Mouse (Mus musculus): ENCODE results near the gene Ctxn1. TPM values are rescaled to one million over a fixed set of nuclear protein-coding genes. Genes with fewer than 3 reads are reported as not detected.

The Ctxn1 gene
- total and polyA plus RNA-seq, 3 experiments = 0.68 to 3.2 (median 1.3) TPM

DNA sequence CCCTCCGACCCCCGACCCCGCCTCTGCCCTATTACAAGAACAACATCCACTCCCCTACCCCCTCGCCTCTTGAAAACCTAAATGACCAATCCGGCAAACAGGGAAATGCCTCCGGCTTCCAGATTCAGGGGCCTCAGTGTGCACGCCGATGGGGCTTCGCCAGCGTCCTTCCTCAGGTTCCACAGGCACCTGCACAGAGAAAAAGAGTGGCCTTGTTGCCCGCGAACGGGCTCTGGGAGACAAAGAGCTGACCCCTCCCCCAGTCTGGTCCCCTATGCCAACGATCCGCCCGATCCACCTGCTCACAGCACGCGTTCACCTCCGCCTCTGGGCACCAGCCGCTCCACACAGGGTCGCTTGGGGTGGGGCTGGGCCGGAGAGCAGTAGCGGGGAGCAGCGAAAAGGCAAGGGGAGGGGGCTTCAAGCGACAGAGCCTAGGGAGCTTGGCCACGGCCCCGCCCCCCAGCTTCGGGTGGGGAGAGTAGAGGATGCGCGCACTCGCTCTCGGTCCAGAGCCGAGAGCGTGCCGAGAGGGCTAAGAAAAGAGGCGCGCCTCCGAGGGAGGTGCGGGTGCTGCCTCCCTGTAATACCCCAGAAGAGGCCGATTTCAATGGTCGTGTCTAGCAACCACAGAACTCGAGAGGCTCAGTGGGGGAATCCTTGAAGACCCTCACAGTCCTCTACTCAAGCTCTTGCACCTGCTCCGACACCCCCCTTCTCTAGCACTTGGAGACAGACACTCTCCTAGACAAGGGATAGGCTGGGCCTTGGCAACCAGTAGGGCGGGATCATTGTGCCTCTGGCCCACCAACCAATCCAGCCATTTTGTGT, 42.1 kb downstream of the Ctxn1 start, which contains the start of gene Prr36:
Gene Prr36 (minus strand): TSS at position 669 of the 831 bp plus-strand sequence.
- DNase-seq (ENCODE audit: extremely low read depth) = no peak
- Histone ChIP-seq H3K27ac (ENCODE audit: insufficient read depth, low read depth) (no peak within 1 kb of the TSS), H3K4me2 (ENCODE audit: insufficient read depth, low read depth, poor library complexity, severe bottlenecking) (no peak within 1 kb of the TSS), H3K27me3 (replicated peaks) (no peaks in the 10 kb centered on the region), H3K79me2 (replicated peaks; ENCODE audit: control insufficient read depth, extremely low read depth, insufficient read depth, poor library complexity, severe bottlenecking) (no peaks in the 10 kb centered on the region), H3K4me3 (replicated peaks in 1 of 3; ENCODE audit: low read depth in 2 of 3, low read length in 2 of 3, poor library complexity in 1 of 3) (no peak within 1 kb of the TSS), H3K4me1 (ENCODE audit: control insufficient read depth in 1 of 2, insufficient read depth in 2 of 2) (peaks cover 7 to 19% of the 10 kb centered on the region in 2 experiments), H3K36me3 (replicated peaks in 1 of 2; ENCODE audit: control insufficient read depth in 1 of 2, insufficient read depth in 1 of 2, low read length in 1 of 2) (no peaks in the 10 kb centered on the region), H3K9ac (ENCODE audit: insufficient read depth, low read depth) (no peak within 1 kb of the TSS), H3K9me3 (replicated peaks; ENCODE audit: low read length) (no peaks in the 10 kb centered on the region)
- in situ Hi-C loops (cut with MboI; ENCODE audit: low pct_ligation_motif_present, low pct_unique_long_range_greater_than_20kb, low sequenced_read_pairs) (no loop called here), dilution Hi-C loops (cut with MboI; ENCODE audit: extremely low pct_ligation_motif_present, extremely low pct_unique_long_range_greater_than_20kb, low sequenced_read_pairs) (no loop called here)
- no peak for TF ChIP-seq UBTF (IDR thresholded peaks at IDR 0.05; ENCODE audit: low read depth, low read length)
- TF ChIP-seq MAFK (IDR thresholded peaks at IDR 0.05; ENCODE audit: insufficient replicate concordance, low read length) = no peak
- TF ChIP-seq E2F4 (IDR thresholded peaks at IDR 0.05; ENCODE audit: insufficient replicate concordance, low read depth, low read length) = no peak
- no peak for TF ChIP-seq TBP (conservative IDR thresholded peaks at IDR 0.05; ENCODE audit: low read depth, low read length)
- TF ChIP-seq ETS1 (conservative IDR thresholded peaks at IDR 0.05; ENCODE audit: low read depth, low read length) = no peak
- TF ChIP-seq HCFC1 (IDR thresholded peaks at IDR 0.05; ENCODE audit: low read depth, low read length) = no peak
- no peak for TF ChIP-seq RCOR1 (conservative IDR thresholded peaks at IDR 0.05; ENCODE audit: low read depth, low read length)
- TF ChIP-seq MAZ (IDR thresholded peaks at IDR 0.05; ENCODE audit: low read depth, low read length) = no peak
- TF ChIP-seq ZNF384 (IDR thresholded peaks at IDR 0.05; ENCODE audit: low read depth, low read length) = no peak
- no peak for TF ChIP-seq POLR2A (IDR thresholded peaks at IDR 0.05; ENCODE audit: low read depth, low read length)
- no peak for TF ChIP-seq GABPA (IDR thresholded peaks at IDR 0.05; ENCODE audit: insufficient replicate concordance, low read depth, low read length)
- no peak for TF ChIP-seq JUN (IDR thresholded peaks at IDR 0.05; ENCODE audit: insufficient read depth, low read depth, low read length)
- no peak for TF ChIP-seq NELFE (IDR thresholded peaks at IDR 0.05; ENCODE audit: low read depth, low read length)
- no peak for TF ChIP-seq JUND (conservative IDR thresholded peaks at IDR 0.05; ENCODE audit: low read depth, low read length)

DNA sequence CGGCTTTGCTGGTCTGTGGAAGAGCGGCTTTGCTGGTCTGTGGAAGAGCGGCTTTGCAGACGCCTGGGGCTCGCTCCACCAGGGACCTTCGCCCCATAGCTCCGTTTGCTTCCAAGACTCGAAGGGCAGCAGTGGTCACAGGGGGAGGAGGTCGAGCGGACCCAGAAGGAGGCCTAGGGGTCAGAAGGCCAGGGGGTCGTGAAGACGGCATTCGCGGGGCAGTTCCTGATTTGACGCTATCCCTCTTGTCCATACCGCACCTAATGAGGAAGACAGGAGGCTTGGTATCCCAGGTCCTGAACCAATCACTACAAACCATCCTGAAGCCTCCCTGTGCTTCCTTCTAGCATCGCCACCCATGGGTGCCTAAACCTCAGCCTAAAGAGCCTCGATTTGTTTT, 42.8 kb downstream of the Ctxn1 start:
- no peak overlapping the region for H3K27ac ChIP-seq (ENCODE audit: insufficient read depth, low read depth)
- H3K9ac ChIP-seq (ENCODE audit: insufficient read depth, low read depth) = no peak overlapping the region
- no peaks in the 10 kb centered on the region for H3K36me3 ChIP-seq (replicated peaks in 1 of 2; ENCODE audit: control insufficient read depth in 1 of 2, insufficient read depth in 1 of 2, low read length in 1 of 2)
- no peaks in the 10 kb centered on the region for H3K9me3 ChIP-seq (replicated peaks; ENCODE audit: low read length)
- H3K79me2 ChIP-seq (replicated peaks; ENCODE audit: control insufficient read depth, extremely low read depth, insufficient read depth, poor library complexity, severe bottlenecking) = no peaks in the 10 kb centered on the region
- no peak for DNase-seq (ENCODE audit: extremely low read depth)
- dilution Hi-C loops (cut with MboI; ENCODE audit: extremely low pct_ligation_motif_present, extremely low pct_unique_long_range_greater_than_20kb, low sequenced_read_pairs) = no loop called here
- no peak overlapping the region for H3K4me3 ChIP-seq (replicated peaks in 1 of 3; ENCODE audit: low read depth in 2 of 3, low read length in 2 of 3, poor library complexity in 1 of 3)
- peaks cover 7 to 19% of the 10 kb centered on the region in 2 experiments for H3K4me1 ChIP-seq (ENCODE audit: control insufficient read depth in 1 of 2, insufficient read depth in 2 of 2)
- no peak for TF ChIP-seq POLR2A (IDR thresholded peaks at IDR 0.05; ENCODE audit: low read depth, low read length)
- no peak for TF ChIP-seq SIN3A (IDR thresholded peaks at IDR 0.05; ENCODE audit: low read length)
- no peak for TF ChIP-seq ZC3H11A (IDR thresholded peaks at IDR 0.05; ENCODE audit: low read depth, low read length)
- TF ChIP-seq POLR2AphosphoS2 (IDR thresholded peaks at IDR 0.05; ENCODE audit: low read depth, low read length) = no peak
- TF ChIP-seq ZKSCAN1 (IDR thresholded peaks at IDR 0.05; ENCODE audit: borderline replicate concordance, low read depth, low read length) = no peak
- in situ Hi-C loops (cut with MboI; ENCODE audit: low pct_ligation_motif_present, low pct_unique_long_range_greater_than_20kb, low sequenced_read_pairs) = no loop called here
- no peaks in the 10 kb centered on the region for H3K27me3 ChIP-seq (replicated peaks)
- H3K4me2 ChIP-seq (ENCODE audit: insufficient read depth, low read depth, poor library complexity, severe bottlenecking) = no peak overlapping the region
